Mouse (Mus musculus): Measurements from ENCODE around the gene Wnt16. TPM values are rescaled to one million over a fixed set of nuclear protein-coding genes. Genes with fewer than 3 reads are reported as not detected.
"Not testable (repeated sequence)": the region's sequence is repeated elsewhere in the genome, so short reads cannot be mapped to it uniquely, and the experiment has no call there.

Wnt16 gene
- 2.6 and 3.4 TPM in 2 replicates for polyA plus RNA-seq (2015; fragmentation: Nextera tagmentation; extraction: Ambion mirVana)

GRCm38 (mm10) chr6:22288004-22288736 lies at the start of gene Wnt16:
Gene Wnt16 (plus strand): TSS chr6:22288227.
- Histone ChIP-seq H3K4me1 (ENCODE audit: control insufficient read depth, insufficient read depth, low read length) (peaks cover 3% of the 10 kb centered on the region; the same call in 1 of the 2 replicates), H3K27ac (ENCODE audit: low read length) (no peak within 1 kb of the TSS), H3K9me3 (replicated peaks; ENCODE audit: control insufficient read depth, low read length) (no peaks in the 10 kb centered on the region), H3K27me3 (ENCODE audit: control insufficient read depth, insufficient read depth, low read length) (peaks cover 17% of the 10 kb centered on the region), H3K4me2 (ENCODE audit: low read depth, low read length) (peak within 1 kb of the TSS; percentile 60), H3K36me3 (ENCODE audit: control insufficient read depth, insufficient read depth, low read length) (no peaks in the 10 kb centered on the region), H3K4me3 (replicated peaks; ENCODE audit: low read length) (peak within 1 kb of the TSS; percentile 49), H3K9ac (ENCODE audit: low read length) (peak within 1 kb of the TSS; percentile 61; the same call in 1 of the 2 replicates)
- peak; percentile 67; the same call in 1 of the 2 replicates for ATAC-seq (ENCODE audit: insufficient read depth, low FRiP score)
- WGBS, result 4% methylated on average over 20 of the region's 20 CpGs

- 77% methylated on average over 8 of the region's 8 CpGs for WGBS
- ATAC-seq (ENCODE audit: insufficient read depth, low FRiP score), result no peak
- Histone ChIP-seq H3K36me3 (ENCODE audit: control insufficient read depth, insufficient read depth, low read length) (no peaks in the 10 kb centered on the region), H3K27me3 (ENCODE audit: control insufficient read depth, insufficient read depth, low read length) (no peaks in the 10 kb centered on the region), H3K27ac (ENCODE audit: low read length) (no peak overlapping the region), H3K4me1 (ENCODE audit: control insufficient read depth, insufficient read depth, low read length) (no peaks in the 10 kb centered on the region), H3K4me3 (replicated peaks; ENCODE audit: low read length) (no peak overlapping the region), H3K9ac (ENCODE audit: low read length) (no peak overlapping the region), H3K4me2 (ENCODE audit: low read depth, low read length) (no peak overlapping the region), H3K9me3 (replicated peaks; ENCODE audit: control insufficient read depth, low read length) (no peaks in the 10 kb centered on the region)
Observed at GRCm38 (mm10) chr6:22243321-22243720, 44.7 kb upstream of the Wnt16 start.

DNA sequence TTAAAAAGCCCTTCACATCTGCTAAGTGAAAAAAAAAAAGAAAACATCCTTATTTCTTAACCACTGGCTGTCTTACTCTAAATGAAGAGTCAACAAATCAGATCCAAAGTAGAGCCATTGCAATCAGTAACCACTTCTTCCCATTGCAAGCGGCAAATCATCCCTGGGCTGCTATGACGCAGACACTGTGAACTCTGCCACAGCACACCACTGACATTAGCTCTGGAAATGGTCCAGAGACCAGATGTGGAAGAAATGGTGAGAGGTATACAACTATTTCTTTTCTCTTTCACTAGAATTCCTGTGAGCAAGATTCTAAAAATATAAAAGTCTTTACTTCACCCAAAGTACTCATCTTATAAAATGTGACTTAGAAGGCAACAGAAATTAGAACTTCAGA lies 41.3 kb upstream of the Wnt16 start:
- no peaks in the 10 kb centered on the region for H3K36me3 ChIP-seq (ENCODE audit: control insufficient read depth, insufficient read depth, low read length)
- no peaks in the 10 kb centered on the region for H3K27me3 ChIP-seq (ENCODE audit: control insufficient read depth, insufficient read depth, low read length)
- H3K9ac ChIP-seq (ENCODE audit: low read length), result no peak overlapping the region
- ATAC-seq (ENCODE audit: insufficient read depth, low FRiP score), result no peak
- 82% methylated on average over 2 of the region's 2 CpGs for WGBS
- no peaks in the 10 kb centered on the region for H3K4me1 ChIP-seq (ENCODE audit: control insufficient read depth, insufficient read depth, low read length)
- no peaks in the 10 kb centered on the region for H3K9me3 ChIP-seq (replicated peaks; ENCODE audit: control insufficient read depth, low read length)
- no peak overlapping the region for H3K4me3 ChIP-seq (replicated peaks; ENCODE audit: low read length)
- no peak overlapping the region for H3K27ac ChIP-seq (ENCODE audit: low read length)
- H3K4me2 ChIP-seq (ENCODE audit: low read depth, low read length), result no peak overlapping the region

GRCm38 (mm10) chr6:22258784-22259183 lies 29.2 kb upstream of the Wnt16 start:
- Histone ChIP-seq H3K4me2 (ENCODE audit: low read depth, low read length) (no peak overlapping the region), H3K36me3 (ENCODE audit: control insufficient read depth, insufficient read depth, low read length) (no peaks in the 10 kb centered on the region), H3K27ac (ENCODE audit: low read length) (no peak overlapping the region), H3K9me3 (replicated peaks; ENCODE audit: control insufficient read depth, low read length) (no peaks in the 10 kb centered on the region), H3K9ac (ENCODE audit: low read length) (no peak overlapping the region), H3K4me3 (replicated peaks; ENCODE audit: low read length) (no peak overlapping the region), H3K27me3 (ENCODE audit: control insufficient read depth, insufficient read depth, low read length) (no peaks in the 10 kb centered on the region), H3K4me1 (ENCODE audit: control insufficient read depth, insufficient read depth, low read length) (no peaks in the 10 kb centered on the region)
- no peak; the same call in 1 of the 2 replicates for ATAC-seq (ENCODE audit: insufficient read depth, low FRiP score)
- 65% methylated on average over 4 of the region's 4 CpGs for WGBS

- Histone ChIP-seq H3K9me3 (replicated peaks; ENCODE audit: control insufficient read depth, low read length) (no peaks in the 10 kb centered on the region), H3K27ac (ENCODE audit: low read length) (no peak overlapping the region), H3K9ac (ENCODE audit: low read length) (no peak overlapping the region), H3K36me3 (ENCODE audit: control insufficient read depth, insufficient read depth, low read length) (no peaks in the 10 kb centered on the region), H3K4me3 (replicated peaks; ENCODE audit: low read length) (no peak overlapping the region), H3K4me1 (ENCODE audit: control insufficient read depth, insufficient read depth, low read length) (no peaks in the 10 kb centered on the region), H3K27me3 (ENCODE audit: control insufficient read depth, insufficient read depth, low read length) (no peaks in the 10 kb centered on the region), H3K4me2 (ENCODE audit: low read depth, low read length) (no peak overlapping the region)
- no peak for ATAC-seq (ENCODE audit: insufficient read depth, low FRiP score)
- WGBS, result 54% methylated on average over 4 of the region's 4 CpGs
Observed at GRCm38 (mm10) chr6:22262519-22262918, 25.5 kb upstream of the Wnt16 start.

GRCm38 (mm10) chr6:22264094-22264493 lies 23.9 kb upstream of the Wnt16 start:
- not testable (repeated sequence) for H3K4me2 ChIP-seq (ENCODE audit: low read depth, low read length); H3K27ac ChIP-seq (ENCODE audit: low read length); H3K36me3 ChIP-seq (ENCODE audit: control insufficient read depth, insufficient read depth, low read length); H3K4me3 ChIP-seq (replicated peaks; ENCODE audit: low read length); ATAC-seq (ENCODE audit: insufficient read depth, low FRiP score); H3K4me1 ChIP-seq (ENCODE audit: control insufficient read depth, insufficient read depth, low read length); H3K9me3 ChIP-seq (replicated peaks; ENCODE audit: control insufficient read depth, low read length); H3K9ac ChIP-seq (ENCODE audit: low read length); H3K27me3 ChIP-seq (ENCODE audit: control insufficient read depth, insufficient read depth, low read length)
- WGBS, result 85% methylated on average over 8 of the region's 8 CpGs

GRCm38 (mm10) chr6:22266018-22266417 lies 22.0 kb upstream of the Wnt16 start:
- no peaks in the 10 kb centered on the region for H3K4me1 ChIP-seq (ENCODE audit: control insufficient read depth, insufficient read depth, low read length)
- no peak overlapping the region for H3K4me3 ChIP-seq (replicated peaks; ENCODE audit: low read length)
- H3K36me3 ChIP-seq (ENCODE audit: control insufficient read depth, insufficient read depth, low read length), result no peaks in the 10 kb centered on the region
- H3K9me3 ChIP-seq (replicated peaks; ENCODE audit: control insufficient read depth, low read length), result no peaks in the 10 kb centered on the region
- no peak overlapping the region for H3K27ac ChIP-seq (ENCODE audit: low read length)
- no peak for ATAC-seq (ENCODE audit: insufficient read depth, low FRiP score)
- WGBS, result 80% methylated on average over 4 of the region's 4 CpGs
- no peaks in the 10 kb centered on the region for H3K27me3 ChIP-seq (ENCODE audit: control insufficient read depth, insufficient read depth, low read length)
- no peak overlapping the region for H3K4me2 ChIP-seq (ENCODE audit: low read depth, low read length)
- H3K9ac ChIP-seq (ENCODE audit: low read length), result no peak overlapping the region

- WGBS, result 77% methylated on average over 5 of the region's 5 CpGs
- ATAC-seq (ENCODE audit: insufficient read depth, low FRiP score), result no peak
- no peak overlapping the region for H3K4me2 ChIP-seq (ENCODE audit: low read depth, low read length)
- no peaks in the 10 kb centered on the region for H3K4me1 ChIP-seq (ENCODE audit: control insufficient read depth, insufficient read depth, low read length)
- H3K27ac ChIP-seq (ENCODE audit: low read length), result no peak overlapping the region
- H3K36me3 ChIP-seq (ENCODE audit: control insufficient read depth, insufficient read depth, low read length), result no peaks in the 10 kb centered on the region
- H3K9me3 ChIP-seq (replicated peaks; ENCODE audit: control insufficient read depth, low read length), result no peaks in the 10 kb centered on the region
- no peak overlapping the region for H3K9ac ChIP-seq (ENCODE audit: low read length)
- no peaks in the 10 kb centered on the region for H3K27me3 ChIP-seq (ENCODE audit: control insufficient read depth, insufficient read depth, low read length)
- no peak overlapping the region for H3K4me3 ChIP-seq (replicated peaks; ENCODE audit: low read length)
Observed at GRCm38 (mm10) chr6:22267807-22268667, 20.0 kb upstream of the Wnt16 start.

DNA sequence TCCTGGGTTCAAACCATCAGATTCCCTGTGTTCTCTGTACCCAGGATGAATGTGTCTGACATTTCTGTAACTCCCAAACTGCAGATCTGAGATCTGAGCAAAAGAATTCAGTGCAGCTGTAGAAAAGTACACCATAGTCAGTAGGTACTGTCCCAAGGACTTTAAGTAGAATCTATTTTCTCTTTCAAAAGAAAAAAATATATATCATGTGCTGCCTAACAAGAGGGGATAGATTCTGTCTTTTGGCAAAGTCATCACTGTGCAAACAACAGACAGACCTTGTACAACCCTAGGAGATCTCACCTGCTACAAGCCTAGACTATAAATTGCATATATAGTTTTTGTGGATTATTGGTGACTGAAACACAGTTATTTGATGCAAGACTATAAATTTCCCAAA lies 19.4 kb upstream of the Wnt16 start:
- ATAC-seq (ENCODE audit: insufficient read depth, low FRiP score), result no peak

More for the DNA sequence above, 19.4 kb upstream of the Wnt16 start:
- Histone ChIP-seq H3K9me3 (replicated peaks; ENCODE audit: control insufficient read depth, low read length) (no peaks in the 10 kb centered on the region), H3K36me3 (ENCODE audit: control insufficient read depth, insufficient read depth, low read length) (no peaks in the 10 kb centered on the region), H3K4me2 (ENCODE audit: low read depth, low read length) (no peak overlapping the region), H3K27ac (ENCODE audit: low read length) (no peak overlapping the region), H3K27me3 (ENCODE audit: control insufficient read depth, insufficient read depth, low read length) (no peaks in the 10 kb centered on the region), H3K4me3 (replicated peaks; ENCODE audit: low read length) (no peak overlapping the region), H3K4me1 (ENCODE audit: control insufficient read depth, insufficient read depth, low read length) (no peaks in the 10 kb centered on the region), H3K9ac (ENCODE audit: low read length) (no peak overlapping the region)
